Mouse (Mus musculus): Measurements from ENCODE around the gene Snx12.
"Not testable (repeated sequence)": the region's sequence is repeated elsewhere in the genome, so short reads cannot be mapped to it uniquely, and the experiment has no call there.

Snx12 gene

GRCm38 (mm10) chrX:101147506-101147905 lies 74.9 kb downstream of the Snx12 start:
- no peak for DNase-seq (ENCODE audit: low read depth, low spot score)

- DNase-seq (ENCODE audit: low read depth, low spot score): peak; percentile 41
Observed at GRCm38 (mm10) chrX:101131992-101132791, 90.2 kb downstream of the Snx12 start.

GRCm38 (mm10) chrX:101131001-101131400 lies 91.4 kb downstream of the Snx12 start:
- DNase-seq (ENCODE audit: low read depth, low spot score): peak; percentile 73

- DNase-seq (ENCODE audit: low read depth, low spot score): no peak
Observed at GRCm38 (mm10) chrX:101128559-101128958, 93.8 kb downstream of the Snx12 start.

- DNase-seq (ENCODE audit: low read depth, low spot score): no peak
Observed at GRCm38 (mm10) chrX:101126977-101127376, 95.4 kb downstream of the Snx12 start.

GRCm38 (mm10) chrX:101126474-101126955 lies 95.8 kb downstream of the Snx12 start:
- DNase-seq (ENCODE audit: low read depth, low spot score): no peak

- no peak for DNase-seq (ENCODE audit: low read depth, low spot score)
Observed at GRCm38 (mm10) chrX:101120546-101120945, 101.8 kb downstream of the Snx12 start.

GRCm38 (mm10) chrX:101085920-101086319 lies 136.4 kb downstream of the Snx12 start, which contains the start of gene Slc7a3:
Slc7a3 (minus strand) TSS chrX:101086020.
- DNase-seq (ENCODE audit: low read depth, low spot score): no peak

- DNase-seq (ENCODE audit: low read depth, low spot score): not testable (repeated sequence)
Observed at GRCm38 (mm10) chrX:101085211-101085610, 137.2 kb downstream of the Snx12 start.

- DNase-seq (ENCODE audit: low read depth, low spot score): no peak
Observed at GRCm38 (mm10) chrX:101084192-101084591, 138.2 kb downstream of the Snx12 start.

GRCm38 (mm10) chrX:101065245-101065644 lies 157.1 kb downstream of the Snx12 start:
- DNase-seq (ENCODE audit: low read depth, low spot score): no peak

- no peak for DNase-seq (ENCODE audit: low read depth, low spot score)
Observed at GRCm38 (mm10) chrX:101063503-101063902, 158.9 kb downstream of the Snx12 start.

- DNase-seq (ENCODE audit: low read depth, low spot score): no peak
Observed at GRCm38 (mm10) chrX:101059541-101059940, 162.8 kb downstream of the Snx12 start, which contains the start of gene Tex11. Tex11 (minus strand) TSS chrX:101059667.
